Mouse (Mus musculus): ENCODE data around the gene Cdc6.

DNA sequence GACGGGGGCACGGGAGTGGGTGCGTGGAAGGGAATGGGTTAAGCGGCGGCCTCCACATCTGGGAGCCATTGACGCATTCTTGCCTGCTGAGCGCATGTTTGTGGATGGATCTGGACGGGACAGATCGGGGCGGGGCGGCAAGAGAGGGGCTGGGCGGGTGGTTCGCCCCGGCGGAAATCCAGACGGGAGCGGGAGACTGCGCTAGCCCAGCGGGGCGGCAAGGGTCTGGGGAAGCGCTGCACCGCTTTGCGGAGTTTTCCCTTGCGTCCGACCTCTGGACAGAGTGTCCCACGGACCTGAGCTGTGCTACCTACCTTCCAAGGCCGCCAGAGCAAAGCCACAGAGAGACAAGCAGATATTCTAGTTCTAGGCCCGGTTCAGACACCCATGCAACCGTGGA, 28.6 kb downstream of the Cdc6 start:
- TF ChIP-seq CTCF (IDR thresholded peaks at IDR 0.05; ENCODE audit: control insufficient read depth, insufficient read depth, insufficient replicate concordance, low read depth, low read length) (no peak), POLR2A (IDR thresholded peaks at IDR 0.05; ENCODE audit: control insufficient read depth, low read depth, low read length) (no peak)

Measured in testis, adult 2 months (tissue).